Comparison of ENCODE assay signal across 12 mouse cellular contexts in genomic region chr19:27317337-27317736, GRCm38 (mm10). TPM values are rescaled to one million over a fixed set of nuclear protein-coding genes. Genes with fewer than 3 reads are reported as not detected.
DNase-seq lines count a peak whose midpoint lies in the region; ATAC-seq and TF ChIP-seq lines count a peak whose summit lies in the region.
"Had no signal": no experiment of that assay in that cellular context is flagged by ENCODE, and none has a peak within 500 bp of the region (broad histone marks: within the 10 kb centered on the region; RNA-seq: fewer than 3 reads in every experiment).

No protein-coding gene starts in this region.

- no peak overlapping the region for H3K9ac ChIP-seq in forebrain, embryonic 15.5 days (replicated peaks)
- no peak overlapping the region for H3K9ac ChIP-seq in forebrain, embryonic 11.5 days (ENCODE audit: low read length)
- no peak overlapping the region for H3K9ac ChIP-seq in embryonic facial prominence, embryonic 15.5 days
- H3K9ac ChIP-seq: hindbrain, embryonic 15.5 days; liver, embryonic 14.5 days had no signal

- no peaks in the 10 kb centered on the region for H3K9me3 ChIP-seq in forebrain, embryonic 15.5 days
- H3K9me3 ChIP-seq in forebrain, embryonic 11.5 days (ENCODE audit: control insufficient read depth, low read length): no peaks in the 10 kb centered on the region
- no peaks in the 10 kb centered on the region for H3K9me3 ChIP-seq in embryonic facial prominence, embryonic 15.5 days (replicated peaks)
- H3K9me3 ChIP-seq: hindbrain, embryonic 15.5 days; midbrain, embryonic 10.5 days had no signal

- 49% methylated on average over 5 of the region's 5 CpGs for WGBS in forebrain, embryonic 15.5 days
- 61% methylated on average over 5 of the region's 5 CpGs for WGBS in forebrain, embryonic 11.5 days
- 31% methylated on average over 5 of the region's 5 CpGs for WGBS in embryonic facial prominence, embryonic 15.5 days
- WGBS in kidney, adult 2 months: 63% methylated on average over 5 of the region's 5 CpGs

- intact Hi-C loops in left cerebral cortex, postnatal 4 days (cut with DNase I): no loop called here

- TF ChIP-seq CTCF in kidney, adult 2 months (conservative IDR thresholded peaks at IDR 0.05; ENCODE audit: insufficient read depth, insufficient read length, low read depth, low read length): no peak

- H3K4me3 ChIP-seq in forebrain, embryonic 15.5 days: no peak overlapping the region
- no peak overlapping the region for H3K4me3 ChIP-seq in forebrain, embryonic 11.5 days (ENCODE audit: low read depth, low read length)
- H3K4me3 ChIP-seq in embryonic facial prominence, embryonic 15.5 days (replicated peaks): no peak overlapping the region
- no peak overlapping the region for H3K4me3 ChIP-seq in kidney, adult 2 months (ENCODE audit: insufficient read depth, low read depth, low read length)
- H3K4me3 ChIP-seq: hindbrain, embryonic 15.5 days; midbrain, embryonic 10.5 days had no signal

- DNase-seq in forebrain, embryonic 11.5 days (ENCODE audit: low spot score): no peak
- DNase-seq in left cerebral cortex, adult 11 months (ENCODE audit: low spot score): peak; percentile 7
- DNase-seq in left cerebral cortex, postnatal 4 days: no peak
- peak; percentile 45 for DNase-seq in layer of hippocampus, adult 9-11 months
- no peak for DNase-seq in kidney, adult 2 months
- DNase-seq: cerebellum, adult 8-10 months had no signal

- H3K36me3 ChIP-seq in forebrain, embryonic 15.5 days: no peaks in the 10 kb centered on the region
- H3K36me3 ChIP-seq in forebrain, embryonic 11.5 days (ENCODE audit: control insufficient read depth, insufficient read depth, low read length): no peaks in the 10 kb centered on the region
- H3K36me3 ChIP-seq in embryonic facial prominence, embryonic 15.5 days: no peaks in the 10 kb centered on the region
- H3K36me3 ChIP-seq in kidney, adult 2 months (ENCODE audit: control insufficient read depth, insufficient read depth, low read length): no peaks in the 10 kb centered on the region
- H3K36me3 ChIP-seq: hindbrain, embryonic 15.5 days; midbrain, embryonic 10.5 days had no signal

- no peaks in the 10 kb centered on the region for H3K4me1 ChIP-seq in forebrain, embryonic 15.5 days
- no peaks in the 10 kb centered on the region for H3K4me1 ChIP-seq in forebrain, embryonic 11.5 days (replicated peaks; ENCODE audit: control insufficient read depth, insufficient read depth, low read length)
- H3K4me1 ChIP-seq in embryonic facial prominence, embryonic 15.5 days: no peaks in the 10 kb centered on the region
- no peaks in the 10 kb centered on the region for H3K4me1 ChIP-seq in kidney, adult 2 months (ENCODE audit: control insufficient read depth, insufficient read depth, low read length)
- H3K4me1 ChIP-seq: hindbrain, embryonic 15.5 days had no signal

- H3K27ac ChIP-seq in forebrain, embryonic 15.5 days (replicated peaks): peak overlapping the region; percentile 36; the same call in 1 of the 2 replicates
- H3K27ac ChIP-seq in forebrain, embryonic 11.5 days (ENCODE audit: low read depth, low read length): no peak overlapping the region
- no peak overlapping the region for H3K27ac ChIP-seq in embryonic facial prominence, embryonic 15.5 days (replicated peaks)
- no peak overlapping the region for H3K27ac ChIP-seq in kidney, adult 2 months (ENCODE audit: insufficient read depth, low read depth, low read length)
- H3K27ac ChIP-seq: hindbrain, embryonic 15.5 days; liver, embryonic 14.5 days; midbrain, embryonic 10.5 days had no signal

- H3K4me2 ChIP-seq in forebrain, embryonic 15.5 days (replicated peaks): no peak overlapping the region
- no peak overlapping the region for H3K4me2 ChIP-seq in forebrain, embryonic 11.5 days (ENCODE audit: low read depth, low read length, severe bottlenecking)
- no peak overlapping the region for H3K4me2 ChIP-seq in embryonic facial prominence, embryonic 15.5 days (replicated peaks)
- H3K4me2 ChIP-seq: hindbrain, embryonic 15.5 days had no signal

- TF ChIP-seq POLR2A in kidney, adult 2 months (IDR thresholded peaks at IDR 0.05; ENCODE audit: low read depth, low read length): no peak

- H3K27me3 ChIP-seq in forebrain, embryonic 15.5 days: no peaks in the 10 kb centered on the region
- H3K27me3 ChIP-seq in forebrain, embryonic 11.5 days (ENCODE audit: control insufficient read depth, insufficient read depth, low read length): no peaks in the 10 kb centered on the region
- H3K27me3 ChIP-seq in embryonic facial prominence, embryonic 15.5 days: no peaks in the 10 kb centered on the region
- no peaks in the 10 kb centered on the region for H3K27me3 ChIP-seq in kidney, adult 2 months (replicated peaks; ENCODE audit: control insufficient read depth, insufficient read depth, low read length)
- H3K27me3 ChIP-seq: hindbrain, embryonic 15.5 days had no signal

- no peak; the same call in 1 of the 2 replicates for ATAC-seq in forebrain, embryonic 15.5 days (replicated peaks)
- no peak for ATAC-seq in forebrain, embryonic 11.5 days (replicated peaks; ENCODE audit: low FRiP score)
- ATAC-seq in embryonic facial prominence, embryonic 15.5 days (ENCODE audit: insufficient number of reproducible peaks, low FRiP score, low TSS enrichment, low read depth): 0 out of 2 replicates have a peak, but pooled peaks have one; percentile 72
- no peak for ATAC-seq in megakaryocyte-erythroid progenitor cell, adult 5-6 weeks (replicated peaks; ENCODE audit: low FRiP score, low TSS enrichment, poor library complexity, severe bottlenecking)

RNA-seq across cellular contexts. Expression of gene Kcnv2, which starts 5.1 kb away (rescaled TPM):
- 0.04 TPM in 2 replicates for polyA plus RNA-seq in forebrain, embryonic 15.5 days (2015; fragmentation: Nextera tagmentation; extraction: Ambion mirVana)
- not detected in 2 replicates for polyA plus RNA-seq in forebrain, embryonic 11.5 days (2014; fragmentation: Nextera tagmentation; extraction: Ambion mirVana)
- total RNA-seq in left cerebral cortex, postnatal 4 days (2021): under 1 TPM in 1 of 2 experiments, not detected in 1; 0.08 TPM
- not detected in 2 replicates for polyA plus RNA-seq in embryonic facial prominence, embryonic 15.5 days (2015; fragmentation: Nextera tagmentation; extraction: Ambion mirVana)
- 0.02 and 0.03 TPM in 2 replicates for polyA plus RNA-seq in kidney, adult 2 months (2012; rRNA removed)
- total RNA-seq in megakaryocyte-erythroid progenitor cell, adult 5-6 weeks (2014; fragmentation: Nextera tagmentation): not detected in 2 replicates
- not detected in 2 replicates for total RNA-seq in megakaryocyte-erythroid progenitor cell, adult 5-6 weeks (2017)
- polyA plus RNA-seq: liver, embryonic 14.5 days had no signal

Comparison
In these comparisons a context has a peak if more than half of its experiments do, and no peak if none do; other contexts are left out.
1. DNase-seq: peak in left cerebral cortex, adult 11 months (single experiment) and layer of hippocampus, adult 9-11 months (single experiment); none in forebrain, embryonic 11.5 days (single experiment), left cerebral cortex, postnatal 4 days (single experiment) and kidney, adult 2 months (single experiment).